Mouse (Mus musculus) MEL (cell line): ENCODE data around the gene Gm20388.

ENCODE experiments used
- CHD1 ChIP-seq: IDR thresholded peaks from 2 replicates; pipeline ENCODE4 v1.6.1; 2012; ENCODE audit warnings: low read depth, mild to moderate bottlenecking, inconsistent platforms, low read length, improper control_type of control experiment
- CHD2 ChIP-seq: IDR thresholded peaks from 2 replicates; pipeline ENCODE4 v1.6.1; 2011; ENCODE audit warnings: low read length, improper control_type of control experiment
- CTCF ChIP-seq, 3 experiments: IDR thresholded peaks in 2 of 3; conservative IDR thresholded peaks in 1 of 3; 2 replicates each; pipeline ENCODE4 v1.5.1; 2011 to 2012; ENCODE audit warnings: low read length in 3 of 3, low read depth in 2 of 3, mild to moderate bottlenecking in 2 of 3, improper control_type of control experiment in 1 of 3, inconsistent platforms in 1 of 3, mixed read lengths in 1 of 3, moderate library complexity in 1 of 3; ENCODE audit not compliant: control insufficient read depth in 1 of 3, insufficient read depth in 1 of 3, poor library complexity in 1 of 3, severe bottlenecking in 1 of 3
- ELF1 ChIP-seq: IDR thresholded peaks from 2 replicates; pipeline ENCODE4 v1.6.1; 2014; ENCODE audit warnings: low read depth, mild to moderate bottlenecking, inconsistent platforms, low read length, improper control_type of control experiment, moderate library complexity
- MAX ChIP-seq: IDR thresholded peaks from 2 replicates; pipeline ENCODE4 v1.6.1; 2011; ENCODE audit warnings: low read length, improper control_type of control experiment
- POLR2A ChIP-seq, 2 experiments: IDR thresholded peaks; 2 replicates each; pipeline ENCODE4 v1.6.1; 2011 to 2012; ENCODE audit warnings: low read length in 2 of 2, mild to moderate bottlenecking in 2 of 2, control low read depth in 1 of 2, improper control_type of control experiment in 1 of 2, low read depth in 1 of 2, moderate library complexity in 1 of 2; ENCODE audit not compliant: control insufficient read depth in 1 of 2, insufficient read depth in 1 of 2, poor library complexity in 1 of 2
- RAD21 ChIP-seq: IDR thresholded peaks from 2 replicates; pipeline ENCODE4 v1.6.1; 2011; ENCODE audit warnings: mild to moderate bottlenecking, low read depth, low read length, improper control_type of control experiment
- TCF12 ChIP-seq: IDR thresholded peaks from 2 replicates; pipeline ENCODE4 v1.6.1; 2014; ENCODE audit warnings: low read depth, mild to moderate bottlenecking, inconsistent platforms, low read length, improper control_type of control experiment, moderate library complexity
- USF1 ChIP-seq: IDR thresholded peaks from 2 replicates; pipeline ENCODE4 v1.6.1; 2014; ENCODE audit warnings: low read depth, mild to moderate bottlenecking, inconsistent platforms, low read length, improper control_type of control experiment, moderate library complexity
- USF2 ChIP-seq, 2 experiments: IDR thresholded peaks; 2 replicates each; pipeline ENCODE4 v1.6.1; 2011 to 2012; ENCODE audit warnings: improper control_type of control experiment in 2 of 2, low read length in 2 of 2, borderline replicate concordance in 1 of 2, inconsistent platforms in 1 of 2, low read depth in 1 of 2, mild to moderate bottlenecking in 1 of 2; ENCODE audit not compliant: insufficient read depth in 1 of 2
- ZKSCAN1 ChIP-seq: IDR thresholded peaks from 2 replicates; pipeline ENCODE4 v1.6.1; 2012; ENCODE audit warnings: low read depth, mild to moderate bottlenecking, inconsistent platforms, low read length, improper control_type of control experiment, moderate library complexity
- ZMIZ1 ChIP-seq: IDR thresholded peaks from 2 replicates; pipeline ENCODE4 v1.6.1; 2012; ENCODE audit warnings: low read depth, mild to moderate bottlenecking, inconsistent platforms, low read length, improper control_type of control experiment, moderate library complexity
- ZNF384 ChIP-seq: IDR thresholded peaks from 2 replicates; pipeline ENCODE4 v1.6.1; 2012; ENCODE audit warnings: low read depth, mild to moderate bottlenecking, inconsistent platforms, low read length, improper control_type of control experiment

DNA sequence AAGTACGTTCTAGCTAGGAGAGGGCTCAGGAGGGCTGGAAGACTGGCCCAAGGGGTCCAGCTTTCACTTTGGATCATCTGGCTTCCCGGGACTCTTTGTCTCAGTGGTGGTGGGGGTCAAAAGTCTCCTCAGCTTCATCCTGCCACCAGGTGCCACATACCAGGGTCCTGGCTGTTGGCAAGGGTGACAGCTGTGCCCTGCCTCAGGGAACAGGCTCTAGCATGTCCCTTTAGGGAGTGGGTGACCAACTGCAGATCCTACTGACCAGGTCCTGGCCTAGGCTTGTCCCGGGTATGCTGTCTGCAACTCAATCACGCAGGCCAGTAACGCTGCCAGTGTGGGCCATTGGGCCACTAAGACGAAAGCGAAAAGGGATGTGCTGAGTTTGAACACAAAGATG, 302.0 kb downstream of the Gm20388 start:
- TF ChIP-seq USF1: no peak
- TF ChIP-seq CHD2: no peak
- TF ChIP-seq USF2 (IDR thresholded peaks at IDR 0.05; ENCODE audit: borderline replicate concordance in 1 of 2, insufficient read depth in 1 of 2, low read depth in 1 of 2, low read length in 2 of 2): no peak
- no peak for TF ChIP-seq CTCF (IDR thresholded peaks at IDR 0.05 in 2 of 3, conservative IDR thresholded peaks at IDR 0.05 in 1 of 3; ENCODE audit: control insufficient read depth in 1 of 3, insufficient read depth in 1 of 3, low read depth in 2 of 3, low read length in 3 of 3, poor library complexity in 1 of 3, severe bottlenecking in 1 of 3)
- no peak for TF ChIP-seq MAX
- TF ChIP-seq ZMIZ1: no peak
- no peak for TF ChIP-seq ZNF384
- no peak for TF ChIP-seq TCF12
- TF ChIP-seq POLR2A (IDR thresholded peaks at IDR 0.05; ENCODE audit: control insufficient read depth in 1 of 2, insufficient read depth in 1 of 2, low read depth in 1 of 2, low read length in 2 of 2, poor library complexity in 1 of 2): no peak
- no peak for TF ChIP-seq CHD1
- TF ChIP-seq ELF1: no peak
- no peak for TF ChIP-seq ZKSCAN1
- TF ChIP-seq RAD21: no peak
